Mouse (Mus musculus) urinary bladder, postnatal 10 days (tissue): ENCODE measurements around the gene Gpd1.
"Not testable (repeated sequence)": the region's sequence is repeated elsewhere in the genome, so short reads cannot be mapped to it uniquely, and the experiment has no call there.

Source experiments
- DNase-seq: peaks from one replicate; pipeline ENCODE4 v3.0.0; 2022; ENCODE audit warnings: low spot score

Gpd1 gene

GRCm38 (mm10) chr15:99771601-99772276 lies 54.4 kb downstream of the Gpd1 start:
- DNase-seq, result no peak

DNA sequence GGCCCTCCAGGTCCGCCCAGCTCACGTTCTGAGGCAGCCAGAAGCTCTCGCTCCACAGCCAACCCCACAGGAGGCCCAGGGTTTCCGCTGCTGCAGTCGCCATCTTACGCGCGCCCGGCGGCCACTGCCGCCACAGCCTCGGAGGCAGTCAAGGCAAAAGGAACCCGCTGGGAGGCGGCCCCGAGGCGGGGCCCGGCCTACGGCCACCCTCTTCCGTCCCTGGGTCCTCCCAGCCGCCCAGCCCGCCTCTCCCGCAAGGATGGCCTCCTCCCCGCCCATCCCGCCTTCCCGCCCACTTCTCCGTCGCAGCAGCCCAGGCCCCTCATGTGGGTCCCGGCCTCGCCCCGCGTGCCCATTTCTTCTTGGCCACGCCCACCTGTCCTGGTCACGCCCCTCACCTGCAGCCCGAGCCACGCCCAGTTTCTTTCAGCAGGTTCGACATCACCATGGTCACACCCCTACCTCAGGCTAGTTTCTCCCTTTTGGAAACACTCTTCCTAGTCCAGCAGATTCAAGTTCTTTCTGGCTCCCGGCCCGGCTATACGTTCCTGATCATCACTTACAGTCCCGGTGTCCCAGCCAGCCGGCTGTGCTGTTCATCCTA lies 55.1 kb downstream of the Gpd1 start:
- peak; percentile 68 for DNase-seq

GRCm38 (mm10) chr15:99772881-99772924 lies 55.4 kb downstream of the Gpd1 start, which contains the start of gene Cers5:
Gene Cers5 (minus strand): TSS chr15:99772885.
- DNase-seq, result not testable (repeated sequence)

DNA sequence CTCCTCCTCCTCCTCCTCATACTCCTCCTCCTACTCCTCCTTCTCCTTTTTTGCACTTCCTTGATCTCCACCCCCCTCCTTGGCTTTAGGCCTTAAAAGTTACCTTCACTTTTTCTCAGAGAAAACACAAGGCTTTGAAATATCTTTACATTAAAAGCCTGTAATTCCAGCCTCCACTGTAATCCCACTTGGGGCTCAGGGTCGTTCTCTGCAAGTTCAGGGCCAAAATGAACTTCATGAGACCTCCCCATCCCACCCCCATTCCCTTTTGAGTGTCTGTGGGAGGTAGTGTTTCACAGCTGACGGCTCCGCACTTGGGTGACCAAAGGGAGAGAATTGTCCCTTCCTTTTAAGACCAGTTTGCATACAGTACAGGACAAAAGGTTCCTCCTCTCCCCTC lies 55.6 kb downstream of the Gpd1 start:
- DNase-seq, result no peak
